Mouse (Mus musculus): ENCODE measurements around the gene Ttyh1.
"Not testable (repeated sequence)": the region's sequence is repeated elsewhere in the genome, so short reads cannot be mapped to it uniquely, and the experiment has no call there.

The Ttyh1 gene

GRCm38 (mm10) chr7:4144046-4144445 is 24.8 kb downstream of the Ttyh1 start:
- DNase-seq (ENCODE audit: low spot score): no peak

GRCm38 (mm10) chr7:4144766-4145551 is 25.8 kb downstream of the Ttyh1 start:
- DNase-seq (ENCODE audit: low spot score): no peak

- DNase-seq (ENCODE audit: low spot score): peak; percentile 37
These were observed 26.5 kb downstream of the Ttyh1 start for GRCm38 (mm10) chr7:4145552-4146190.

- DNase-seq (ENCODE audit: low spot score): no peak
These were observed 27.3 kb downstream of the Ttyh1 start for GRCm38 (mm10) chr7:4146241-4147180.

GRCm38 (mm10) chr7:4147371-4147770 is 28.2 kb downstream of the Ttyh1 start:
- no peak for DNase-seq (ENCODE audit: low spot score)

- no peak for DNase-seq (ENCODE audit: low spot score)
These were observed 28.6 kb downstream of the Ttyh1 start for GRCm38 (mm10) chr7:4147836-4148235.

- no peak for DNase-seq (ENCODE audit: low spot score)
These were observed 29.4 kb downstream of the Ttyh1 start for GRCm38 (mm10) chr7:4148341-4149208.

- DNase-seq (ENCODE audit: low spot score): peak; percentile 70
These were observed 30.2 kb downstream of the Ttyh1 start for GRCm38 (mm10) chr7:4149209-4150054.

GRCm38 (mm10) chr7:4150059-4150541 is 30.9 kb downstream of the Ttyh1 start, which contains the start of gene Leng9:
Leng9 (minus strand) TSS chr7:4150374.
- DNase-seq (ENCODE audit: low spot score): no peak

GRCm38 (mm10) chr7:4150811-4151221 is 31.6 kb downstream of the Ttyh1 start:
- peak; percentile 25 for DNase-seq (ENCODE audit: low spot score)

- no peak for DNase-seq (ENCODE audit: low spot score)
These were observed 32.0 kb downstream of the Ttyh1 start for GRCm38 (mm10) chr7:4151241-4151640.

GRCm38 (mm10) chr7:4154356-4154755 is 35.1 kb downstream of the Ttyh1 start:
- no peak for DNase-seq (ENCODE audit: low spot score)

- no peak for DNase-seq (ENCODE audit: low spot score)
These were observed 35.8 kb downstream of the Ttyh1 start for GRCm38 (mm10) chr7:4154976-4155375.

GRCm38 (mm10) chr7:4161596-4161995 is 42.4 kb downstream of the Ttyh1 start:
- not testable (repeated sequence) for DNase-seq (ENCODE audit: low spot score)

GRCm38 (mm10) chr7:4163571-4164072 is 44.4 kb downstream of the Ttyh1 start:
- DNase-seq (ENCODE audit: low spot score): no peak

- DNase-seq (ENCODE audit: low spot score): no peak
These were observed 45.1 kb downstream of the Ttyh1 start, which contains the start of gene Cdc42ep5 for GRCm38 (mm10) chr7:4164090-4164910. Cdc42ep5 (minus strand) TSS chr7:4164860.

- DNase-seq (ENCODE audit: low spot score): no peak
These were observed 46.1 kb downstream of the Ttyh1 start for GRCm38 (mm10) chr7:4165286-4165685.

GRCm38 (mm10) chr7:4167098-4167497 is 47.9 kb downstream of the Ttyh1 start:
- DNase-seq (ENCODE audit: low spot score): no peak

Measured in spleen, adult 12 weeks (tissue).